Mouse (Mus musculus) heart, postnatal 4 days (tissue): ENCODE results near the gene Hnrnpa1. TPM values are rescaled to one million over a fixed set of nuclear protein-coding genes. Genes with fewer than 3 reads are reported as not detected.
A peak's percentile ranks its signal among the peaks of the same experiment; 100 is the strongest.
"Not testable (repeated sequence)": the region's sequence is repeated elsewhere in the genome, so short reads cannot be mapped to it uniquely, and the experiment has no call there.

Experiments used
- DNase-seq: peaks from one replicate; pipeline ENCODE4 v3.0.0; 2021
- total RNA-seq, 2 experiments: library from RNA; stranded (reverse); gene quantifications; 2 replicates each; pipeline ENCODE4 v1.2.3; 2021

The Hnrnpa1 gene
- total RNA-seq, 2 experiments from 2014 or later = 408 to 415 TPM

DNA sequence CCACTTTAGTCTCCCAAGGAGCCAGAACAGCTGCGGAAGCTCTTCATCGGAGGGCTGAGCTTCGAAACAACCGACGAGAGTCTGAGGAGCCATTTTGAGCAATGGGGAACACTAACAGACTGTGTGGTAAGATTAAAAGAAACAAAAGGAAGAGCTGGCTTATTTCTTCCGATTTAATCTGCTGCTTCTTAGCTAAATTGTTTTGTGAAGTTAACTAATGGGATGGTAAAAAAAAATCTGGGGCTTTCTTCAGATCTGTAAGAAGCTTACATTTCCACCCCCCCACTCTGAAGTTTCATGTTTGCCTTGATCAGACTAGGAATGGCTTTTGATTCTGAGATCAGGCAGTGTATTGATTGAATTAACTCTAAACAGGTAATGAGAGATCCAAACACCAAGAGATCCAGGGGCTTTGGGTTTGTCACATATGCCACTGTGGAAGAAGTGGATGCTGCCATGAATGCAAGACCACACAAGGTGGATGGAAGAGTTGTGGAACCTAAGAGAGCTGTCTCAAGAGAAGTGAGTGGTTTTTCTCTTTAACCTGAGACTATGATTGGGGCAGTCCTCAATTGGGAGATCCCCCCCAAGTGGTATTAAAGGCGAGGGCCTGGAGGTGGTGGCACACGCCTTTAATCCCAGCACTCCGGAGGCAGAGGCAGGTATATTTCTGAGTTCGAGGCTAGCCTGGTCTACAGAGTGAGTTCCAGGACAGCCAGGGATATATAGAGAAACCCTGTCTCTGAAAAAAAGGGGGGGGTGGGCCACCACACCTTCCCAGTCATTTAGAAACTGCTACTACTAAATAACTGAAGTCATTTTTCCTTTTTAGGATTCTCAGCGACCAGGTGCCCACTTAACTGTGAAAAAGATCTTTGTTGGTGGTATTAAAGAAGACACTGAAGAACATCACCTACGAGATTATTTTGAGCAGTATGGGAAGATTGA lies 1.1 kb downstream of the Hnrnpa1 start:
- DNase-seq = not testable (repeated sequence)

DNA sequence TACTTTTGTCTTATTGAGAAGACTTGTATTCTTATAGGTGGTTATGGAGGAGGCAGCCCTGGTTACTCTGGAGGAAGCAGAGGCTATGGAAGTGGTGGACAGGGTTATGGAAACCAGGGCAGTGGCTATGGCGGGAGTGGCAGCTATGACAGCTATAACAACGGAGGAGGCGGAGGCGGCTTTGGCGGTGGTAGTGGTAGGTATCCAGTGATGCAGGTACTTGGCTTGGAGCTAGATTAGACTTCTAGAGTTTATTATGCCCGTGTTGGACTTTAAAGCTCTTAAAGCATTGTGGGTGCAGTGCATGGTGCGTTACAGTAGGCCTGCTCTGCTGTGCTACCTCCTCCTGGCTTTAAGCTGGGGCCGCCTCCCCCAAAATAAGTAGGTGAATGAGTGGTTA lies 2.7 kb downstream of the Hnrnpa1 start:
- DNase-seq = no peak

GRCm38 (mm10) chr15:103245616-103246015 lies 5.4 kb downstream of the Hnrnpa1 start:
- DNase-seq = no peak

DNA sequence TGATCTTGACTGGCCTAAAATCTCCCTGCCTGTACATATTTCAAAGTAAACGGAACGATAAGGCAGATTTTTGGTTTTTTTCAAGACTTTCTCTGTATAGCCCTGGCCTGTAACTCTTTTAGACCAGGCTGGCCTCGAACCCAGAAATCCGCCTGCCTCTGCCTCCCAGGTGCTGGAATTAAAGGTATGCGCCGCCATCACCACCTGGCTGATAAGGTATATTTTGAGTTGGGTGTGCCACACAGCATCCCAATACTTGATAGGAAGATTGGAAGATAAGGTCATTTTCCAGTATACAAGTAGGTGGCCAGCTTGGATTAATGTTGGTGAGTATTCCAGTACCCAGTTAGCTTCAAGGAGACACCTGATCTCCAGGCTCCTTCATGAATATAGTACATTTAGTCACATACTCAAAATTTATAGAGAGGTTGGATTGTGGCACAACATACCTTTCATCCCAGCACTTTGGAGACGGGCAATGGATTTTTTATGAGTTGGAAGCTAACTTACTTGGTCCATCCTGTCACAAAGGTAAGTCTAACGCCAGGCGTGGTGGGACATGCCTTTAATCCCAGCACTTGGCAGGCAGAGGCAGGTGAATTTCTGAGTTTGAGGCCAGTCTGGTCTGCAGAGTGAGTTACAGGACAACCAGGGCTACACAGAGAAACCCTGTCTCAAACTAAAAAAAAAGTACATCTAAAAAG lies 7.0 kb downstream of the Hnrnpa1 start:
- DNase-seq = no peak

DNA sequence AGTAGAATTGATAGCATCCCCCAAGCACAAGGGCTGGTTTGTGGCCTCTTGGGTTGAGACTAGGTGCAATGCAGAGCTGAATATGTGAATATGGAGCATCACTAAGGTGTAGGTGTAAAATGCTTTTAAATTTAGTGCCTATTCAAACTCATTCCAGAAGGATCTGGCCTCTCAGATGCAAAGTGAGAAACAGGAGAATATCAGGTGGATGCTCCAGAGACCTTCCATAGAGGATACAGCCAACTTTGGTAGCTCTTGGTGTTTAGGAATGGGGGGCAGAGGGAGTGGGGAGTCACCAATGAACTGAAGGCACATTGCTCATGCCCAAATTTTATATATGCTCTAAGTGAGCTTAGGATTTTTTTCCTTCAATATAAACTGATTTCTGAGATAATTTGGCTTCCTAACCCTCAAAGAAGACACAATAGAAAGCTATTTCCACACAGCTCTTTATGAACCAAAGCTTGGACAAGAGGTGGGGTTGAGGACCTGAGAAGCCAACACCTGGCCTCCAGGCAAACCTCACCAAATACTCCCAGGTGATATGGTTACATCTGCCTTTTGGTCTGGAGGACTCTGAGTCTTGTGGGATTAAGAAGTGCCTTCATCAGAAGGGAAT lies 7.7 kb downstream of the Hnrnpa1 start:
- DNase-seq = no peak

DNA sequence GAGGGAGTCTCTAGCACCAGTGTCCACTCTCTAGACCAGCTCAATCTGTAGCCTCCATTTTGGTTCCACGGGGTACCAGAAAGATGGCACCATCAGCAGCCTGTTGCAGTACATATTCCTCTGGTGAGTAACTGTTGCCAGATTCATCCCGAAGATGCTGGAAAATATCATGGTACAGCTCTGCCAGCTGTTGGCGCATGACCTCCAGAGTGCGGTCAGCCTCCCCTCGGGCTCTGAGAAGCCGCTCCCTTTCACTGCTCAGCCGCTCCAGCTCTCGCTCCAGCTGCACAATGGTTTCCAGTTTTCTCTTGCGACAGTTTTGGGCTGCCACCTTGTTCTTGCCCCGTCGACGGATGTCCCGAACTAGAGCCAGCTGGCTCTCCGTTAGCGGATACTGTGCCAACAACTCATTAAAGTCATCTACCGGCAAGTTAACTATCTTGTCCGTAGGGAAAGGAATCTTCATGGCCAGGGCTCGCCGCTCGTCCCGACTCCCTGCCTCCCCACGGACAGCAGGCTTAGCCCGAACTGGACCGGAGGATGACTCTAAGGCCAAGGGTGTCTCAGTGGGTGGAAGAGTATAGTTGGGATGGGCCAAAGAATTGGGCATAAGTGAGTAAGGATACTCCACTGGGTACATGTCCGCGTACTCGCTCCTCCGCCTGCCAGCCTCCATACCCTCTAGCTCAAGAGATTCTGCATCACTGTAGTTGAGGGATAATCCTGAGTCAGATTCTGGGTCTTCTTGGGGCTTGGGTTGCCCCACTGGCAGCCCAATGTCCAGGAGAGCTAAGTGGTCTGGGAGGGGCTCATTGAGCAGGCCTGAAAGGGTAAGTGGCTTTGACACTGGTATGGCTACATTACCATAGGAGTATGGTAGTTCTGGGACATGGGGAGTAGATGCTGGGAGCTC lies 8.4 kb downstream of the Hnrnpa1 start:
- no peak for DNase-seq

GRCm38 (mm10) chr15:103249511-103249910 lies 9.3 kb downstream of the Hnrnpa1 start:
- not testable (repeated sequence) for DNase-seq

DNA sequence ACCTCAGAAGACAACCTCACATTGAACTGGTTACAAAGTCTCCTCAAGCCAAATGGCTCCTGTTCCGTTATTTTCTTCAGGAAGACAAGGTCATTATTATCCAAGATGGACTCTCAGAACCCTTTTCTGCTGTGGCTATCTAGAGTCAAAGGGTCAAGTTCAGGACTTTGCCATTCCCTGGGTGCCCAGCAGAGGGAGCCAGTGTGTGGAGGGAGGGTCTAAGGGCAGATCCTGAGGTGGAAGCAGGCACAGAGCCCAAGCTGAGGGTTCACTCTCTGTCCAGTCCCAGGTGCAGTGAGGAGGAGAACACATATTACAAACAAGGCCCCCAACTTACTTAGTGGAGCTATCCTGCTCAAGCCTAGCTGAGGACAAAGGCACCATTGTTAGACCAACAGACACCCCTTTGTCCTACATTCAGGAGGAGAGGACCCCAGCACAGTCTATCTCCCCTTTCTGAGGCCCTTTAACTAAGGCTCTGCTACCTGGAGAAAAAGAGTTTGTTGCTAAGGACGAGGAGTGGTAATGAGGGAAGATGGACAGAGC lies 10.0 kb downstream of the Hnrnpa1 start:
- peak; percentile 84 for DNase-seq

GRCm38 (mm10) chr15:103251595-103251994 lies 11.4 kb downstream of the Hnrnpa1 start:
- no peak for DNase-seq

GRCm38 (mm10) chr15:103252660-103253059 lies 12.4 kb downstream of the Hnrnpa1 start:
- no peak for DNase-seq

GRCm38 (mm10) chr15:103253352-103253751 lies 13.1 kb downstream of the Hnrnpa1 start:
- no peak for DNase-seq

- DNase-seq = peak; percentile 50
Observed at GRCm38 (mm10) chr15:103255169-103255568, 14.9 kb downstream of the Hnrnpa1 start.

DNA sequence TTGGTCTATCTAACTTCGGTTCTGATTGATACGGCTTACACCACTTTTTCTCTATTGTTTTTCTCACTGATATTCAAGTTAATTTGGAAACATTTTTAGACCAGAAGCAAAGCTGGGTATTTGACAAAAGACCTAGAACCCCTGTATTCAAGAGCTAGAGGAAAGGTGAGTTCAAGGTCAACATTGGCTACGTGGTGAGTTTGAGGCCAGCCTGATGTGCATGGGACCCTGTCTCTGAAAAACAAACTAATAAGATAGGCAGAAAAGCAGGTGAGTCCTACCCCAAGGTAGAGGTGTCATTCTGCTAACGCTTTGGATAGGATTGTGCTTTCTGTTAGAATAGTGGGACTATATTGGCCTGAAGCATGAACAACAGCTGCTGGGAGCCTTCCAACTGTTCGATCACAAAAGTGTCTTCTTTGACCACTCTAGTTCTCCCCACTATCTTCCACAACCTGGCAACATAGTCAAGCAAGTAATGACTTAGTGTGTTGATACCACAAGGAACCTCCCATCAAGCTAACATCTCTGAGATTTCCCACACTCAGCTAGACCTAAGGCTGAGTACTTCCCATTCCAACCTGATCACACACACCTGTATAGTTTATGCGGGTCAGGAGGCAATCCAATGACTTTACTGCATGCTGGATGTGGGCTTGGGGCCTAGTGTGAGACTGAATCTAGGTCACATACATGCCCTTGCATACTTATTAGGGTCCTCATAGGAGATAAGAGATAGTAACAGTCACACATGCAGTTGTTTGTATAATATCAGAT lies 16.2 kb downstream of the Hnrnpa1 start:
- DNase-seq = no peak

DNA sequence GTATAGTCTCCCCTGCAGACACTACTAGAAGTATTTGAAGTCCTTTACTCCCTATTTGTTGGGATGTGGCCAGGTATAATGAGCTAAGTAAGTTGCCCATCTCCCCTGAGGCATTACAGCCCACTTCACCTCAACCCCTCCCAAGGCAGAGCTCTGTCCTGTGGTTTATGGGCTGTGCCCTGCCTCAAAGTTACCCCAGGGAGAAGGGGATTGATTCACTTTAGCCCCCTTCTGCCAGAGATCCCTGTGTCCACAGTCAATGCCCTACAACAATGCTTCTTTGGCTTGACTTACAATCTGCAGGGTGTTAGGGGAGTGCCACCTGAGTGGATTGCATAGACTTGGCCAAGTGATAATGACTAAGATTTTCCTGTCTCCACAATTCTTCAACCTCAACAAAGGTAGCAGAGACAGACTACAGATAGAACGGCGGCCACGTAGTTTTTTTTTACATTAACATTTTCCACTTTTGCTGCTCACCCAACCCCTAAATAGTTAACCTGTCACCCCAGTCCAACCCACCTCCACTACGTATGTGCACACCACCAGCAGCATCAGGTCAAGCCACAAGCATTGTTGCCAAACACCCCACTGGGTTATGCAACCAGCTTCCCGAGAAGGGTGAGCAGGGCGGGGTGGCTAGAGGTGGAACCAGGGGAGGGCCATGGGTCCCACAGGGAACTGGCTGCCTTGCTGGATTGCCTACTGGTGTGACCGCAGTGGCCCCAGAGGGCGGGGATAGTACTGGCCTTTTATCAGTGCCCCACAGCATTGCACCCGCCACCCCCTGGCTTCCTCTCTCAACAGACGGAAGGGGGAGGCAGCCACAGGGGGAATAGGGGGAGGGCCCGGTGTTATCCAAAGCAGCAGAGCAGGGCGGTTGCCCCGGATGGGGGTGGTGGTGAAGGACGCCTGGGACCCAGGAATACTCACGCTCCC lies 17.8 kb downstream of the Hnrnpa1 start, which contains the start of gene Nfe2:
TSS of gene Nfe2 (minus strand) at position 614 of the 939 bp plus-strand sequence.
- DNase-seq = peak; percentile 73

- no peak for DNase-seq
Observed at GRCm38 (mm10) chr15:103259162-103259561, 18.9 kb downstream of the Hnrnpa1 start.

DNA sequence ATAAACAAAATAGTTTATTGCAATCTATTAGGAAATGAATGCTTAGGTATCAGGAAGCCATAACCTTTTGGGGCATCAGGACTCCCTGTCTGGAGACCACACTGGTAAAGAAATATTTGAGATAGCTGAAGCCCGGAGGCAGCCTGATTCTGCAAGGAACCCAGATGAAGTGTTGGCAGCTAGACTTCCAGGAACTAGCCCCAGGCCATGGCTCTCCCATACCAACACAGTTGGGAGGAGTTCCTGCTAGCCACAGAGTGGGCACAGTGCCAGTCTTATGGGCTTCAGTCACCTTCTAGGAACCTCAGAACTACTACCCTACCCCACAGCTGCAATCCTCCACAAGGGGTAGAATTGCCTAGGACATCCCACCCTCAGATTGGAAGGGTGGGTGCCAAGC lies 19.8 kb downstream of the Hnrnpa1 start:
- DNase-seq = no peak

DNA sequence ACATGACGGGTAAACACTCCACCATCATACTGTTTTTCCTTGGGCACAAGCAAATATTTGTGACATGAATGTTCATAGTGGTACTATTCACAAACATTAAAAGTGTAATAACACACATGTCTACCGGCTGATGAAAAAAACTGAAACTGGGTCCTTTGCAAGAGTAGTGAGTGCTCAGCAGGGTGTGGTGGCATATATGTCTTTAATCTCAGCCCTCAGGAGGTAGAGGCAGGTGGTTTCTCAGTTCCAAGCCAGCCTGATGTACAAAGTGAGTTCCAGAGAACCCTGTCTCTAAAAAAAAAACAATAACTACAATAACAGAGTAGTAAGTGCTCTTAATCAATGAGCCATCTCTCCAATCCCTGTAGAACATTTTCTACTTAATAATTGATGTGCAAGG lies 24.6 kb downstream of the Hnrnpa1 start:
- no peak for DNase-seq

DNA sequence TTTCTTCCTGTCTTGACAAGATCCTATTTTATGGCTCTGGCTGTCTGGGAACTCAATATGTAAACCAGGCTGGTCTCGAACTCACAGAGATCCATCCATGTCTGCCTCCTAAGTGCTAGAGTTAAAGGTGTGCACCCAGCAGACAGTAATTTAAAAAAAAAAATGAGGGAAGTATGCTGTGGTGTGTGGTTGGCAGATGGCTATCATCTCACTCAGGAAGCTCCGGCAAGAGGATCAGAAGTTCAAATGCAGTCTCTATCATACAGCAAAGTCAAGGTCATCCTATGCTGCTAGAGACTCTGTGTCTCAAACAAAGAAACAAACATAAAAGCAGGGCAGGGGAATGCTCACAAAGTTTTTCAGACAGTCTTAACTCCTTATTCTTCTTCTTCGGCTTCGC lies 28.7 kb downstream of the Hnrnpa1 start:
- DNase-seq = no peak

DNA sequence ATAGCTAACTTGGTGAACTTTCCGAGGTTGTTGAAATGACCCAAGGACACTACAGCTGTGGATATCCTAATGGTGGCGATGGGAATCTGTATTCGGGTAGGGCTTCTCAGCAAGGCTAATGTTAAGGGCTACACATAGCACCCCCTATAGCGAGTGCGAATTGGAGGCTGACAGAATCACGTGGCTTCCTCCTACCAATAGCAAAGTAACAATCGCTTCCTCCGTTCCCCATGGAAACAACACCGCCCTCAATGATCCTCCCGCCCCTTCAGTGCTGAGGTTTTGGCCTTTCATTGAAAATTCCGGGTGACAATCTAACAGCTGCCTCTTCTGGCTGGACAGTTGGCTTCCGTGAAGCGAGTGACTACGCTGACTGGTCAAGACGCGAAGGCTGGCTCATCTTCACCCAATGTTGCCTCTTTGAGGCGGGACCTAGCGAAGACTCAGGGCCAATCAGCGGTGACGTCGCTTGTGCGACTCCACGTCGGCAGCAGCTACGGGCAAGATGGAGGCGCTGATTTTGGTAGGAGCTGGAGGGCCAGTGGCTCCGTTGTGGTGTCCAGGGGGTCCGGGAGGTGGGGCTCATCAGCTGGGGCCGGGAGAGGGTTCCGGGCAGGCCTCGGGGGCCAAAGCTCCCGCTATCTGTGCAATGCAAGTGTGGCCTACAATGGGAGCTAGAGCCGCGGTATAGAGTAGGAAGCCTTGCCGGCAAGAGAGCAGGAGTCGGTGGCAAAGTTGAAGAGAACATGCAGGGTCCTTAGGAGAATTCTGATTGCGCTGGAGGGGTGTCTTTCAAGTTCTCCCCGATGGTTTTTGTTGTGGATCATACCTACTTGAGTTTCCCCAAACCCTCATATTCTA lies 32.4 kb downstream of the Hnrnpa1 start, which contains the start of gene Copz1:
TSS of gene Copz1 (plus strand) at position 296 of the 861 bp plus-strand sequence.
- peak; percentile 95 for DNase-seq
